Mouse (Mus musculus): ENCODE measurements around the gene Pkp4.

Pkp4 gene

DNA sequence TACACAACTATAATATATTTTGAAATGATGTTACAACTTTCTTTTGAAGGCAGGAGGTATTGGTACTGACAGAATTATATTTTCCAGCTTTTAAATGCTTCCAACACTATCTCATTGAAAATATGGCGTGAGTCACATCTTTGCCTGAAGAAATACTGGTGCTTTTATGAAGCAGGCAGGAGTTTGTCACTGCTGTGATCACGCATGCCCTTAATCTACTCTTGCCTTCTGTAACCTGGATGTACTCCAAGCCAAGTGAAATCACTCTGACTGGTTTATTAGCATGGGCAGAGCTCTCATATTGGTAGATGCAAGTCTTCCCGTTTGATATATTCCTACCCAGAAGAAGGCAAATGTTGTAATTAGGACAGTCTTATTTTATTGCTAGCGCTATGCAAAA lies 65.7 kb downstream of the Pkp4 start:
- DNase-seq = peak; percentile 67

DNA sequence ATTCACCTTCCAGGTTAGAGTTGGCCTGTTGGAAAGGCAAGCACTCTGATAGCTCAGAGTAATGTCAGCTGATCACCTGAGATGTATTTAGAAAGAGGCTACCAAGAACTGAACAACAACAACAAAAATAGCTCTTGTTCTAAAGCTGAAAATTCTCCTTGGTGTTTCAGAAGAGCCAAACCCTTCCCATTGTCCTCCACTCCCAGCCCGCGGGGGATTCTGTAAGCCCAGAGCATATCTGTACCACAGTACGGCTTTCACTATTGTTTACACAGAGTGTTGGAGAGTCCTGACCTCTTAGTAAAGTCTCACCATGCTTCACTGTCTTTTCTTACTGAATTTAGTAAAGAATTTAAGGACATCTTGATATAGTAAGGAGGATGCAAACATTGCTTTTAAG lies 66.4 kb downstream of the Pkp4 start:
- peak; percentile 80 for DNase-seq

DNA sequence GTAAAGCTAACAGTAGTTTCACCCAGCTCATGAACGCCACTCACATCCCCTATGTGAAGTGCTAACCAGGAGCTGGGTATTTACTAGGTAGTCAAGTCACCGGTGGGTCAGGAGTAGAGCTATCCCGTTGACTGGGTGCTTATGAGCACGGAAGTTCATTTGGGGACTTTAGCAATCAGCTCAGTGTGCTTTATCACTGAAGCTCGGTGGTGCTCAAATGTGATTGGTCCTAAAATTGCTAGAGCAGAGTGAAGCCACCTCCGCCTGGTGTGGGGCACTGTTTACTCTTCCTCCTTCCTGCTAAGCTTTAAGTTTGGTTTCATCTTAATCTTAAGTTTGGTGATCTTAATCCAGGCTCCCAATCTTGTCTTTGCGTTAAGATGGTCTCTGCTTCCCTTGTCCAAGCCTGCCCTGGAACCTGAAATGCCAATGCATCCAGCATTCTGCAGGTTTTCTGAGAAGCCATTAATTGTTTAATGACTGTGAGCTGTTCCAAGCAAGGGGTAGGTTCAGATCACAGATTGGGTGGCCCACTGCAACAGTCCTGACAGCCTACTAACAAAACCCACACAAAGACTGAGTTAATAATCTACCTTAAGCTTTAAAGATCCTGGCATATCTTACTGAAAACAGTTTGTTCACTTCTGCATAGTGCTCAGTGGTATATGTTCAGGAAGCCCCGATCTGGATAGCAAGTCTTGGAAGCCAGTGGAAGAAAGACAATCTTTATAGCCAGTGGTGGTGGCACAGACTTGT lies 67.0 kb downstream of the Pkp4 start:
- peak; percentile 78 for DNase-seq

DNA sequence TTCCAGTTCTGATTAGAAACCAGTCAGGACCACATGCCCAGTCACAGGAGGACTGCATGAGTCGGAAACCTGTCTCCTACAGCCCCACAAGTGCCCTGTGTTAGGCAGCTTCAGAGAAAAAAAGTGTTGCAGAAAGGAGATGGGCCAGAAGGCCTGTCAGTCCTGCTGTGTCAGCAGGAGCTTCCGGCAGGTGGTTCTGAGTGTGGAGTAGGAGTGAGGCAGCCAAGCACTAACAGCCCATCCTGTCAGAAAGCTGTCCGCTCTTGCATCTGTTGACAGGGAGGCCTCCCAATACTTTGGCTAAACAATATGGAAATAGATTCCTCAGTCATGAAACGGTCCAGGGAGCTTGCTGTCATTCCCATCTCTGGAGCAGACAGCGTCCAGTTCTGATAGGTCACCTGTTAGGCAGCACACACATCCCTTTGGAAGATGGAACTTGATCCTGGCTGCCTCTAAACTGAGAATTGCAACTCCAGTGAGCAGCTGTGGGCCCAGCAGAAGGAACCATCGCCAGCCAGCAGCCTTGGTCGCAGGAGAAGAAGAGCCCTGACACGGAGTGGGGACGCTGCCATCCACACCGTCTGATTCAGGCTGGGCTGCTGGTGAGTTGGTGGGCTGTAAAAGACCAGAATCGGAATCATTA lies 68.7 kb downstream of the Pkp4 start:
- DNase-seq = peak; percentile 80

DNA sequence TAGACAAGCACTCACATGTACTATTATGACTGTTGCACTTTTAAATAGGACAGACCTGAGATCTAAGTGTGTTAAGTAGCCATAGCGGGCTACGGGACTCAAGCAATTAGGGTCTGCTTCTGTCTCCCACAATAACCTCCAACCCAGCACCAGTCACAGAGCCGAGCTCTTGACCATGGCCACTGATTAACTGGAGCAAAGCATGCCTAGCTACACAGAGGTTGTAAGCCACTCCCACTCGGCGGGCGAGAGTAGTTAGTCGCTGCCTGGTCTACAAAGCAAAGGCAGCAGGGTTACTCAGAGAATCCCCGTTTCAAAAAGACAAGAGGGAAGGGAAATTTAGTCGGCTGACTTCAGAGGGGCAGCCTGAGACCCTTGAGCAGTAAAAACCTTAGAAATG lies 70.0 kb downstream of the Pkp4 start:
- DNase-seq = peak; percentile 63

DNA sequence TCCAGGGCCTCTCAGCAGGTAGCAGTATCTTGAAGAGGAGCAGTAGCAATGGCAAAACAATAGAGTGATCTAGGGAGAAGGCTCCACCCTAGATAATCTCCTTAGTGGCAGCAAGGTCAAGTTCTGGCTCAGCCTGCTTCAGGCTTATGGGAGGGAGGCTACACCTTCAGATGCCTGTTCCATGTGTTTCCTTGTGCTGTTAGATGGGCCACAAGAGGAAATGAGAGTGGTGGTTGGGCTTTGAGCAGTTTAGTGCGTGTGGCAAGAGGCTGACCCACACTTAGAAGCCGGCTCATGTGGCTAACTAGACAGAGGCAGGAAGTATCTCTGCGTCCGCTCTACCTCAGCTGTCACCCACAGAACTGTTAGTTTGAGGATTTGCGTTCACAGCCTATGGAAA lies 70.9 kb downstream of the Pkp4 start:
- DNase-seq = peak; percentile 96

DNA sequence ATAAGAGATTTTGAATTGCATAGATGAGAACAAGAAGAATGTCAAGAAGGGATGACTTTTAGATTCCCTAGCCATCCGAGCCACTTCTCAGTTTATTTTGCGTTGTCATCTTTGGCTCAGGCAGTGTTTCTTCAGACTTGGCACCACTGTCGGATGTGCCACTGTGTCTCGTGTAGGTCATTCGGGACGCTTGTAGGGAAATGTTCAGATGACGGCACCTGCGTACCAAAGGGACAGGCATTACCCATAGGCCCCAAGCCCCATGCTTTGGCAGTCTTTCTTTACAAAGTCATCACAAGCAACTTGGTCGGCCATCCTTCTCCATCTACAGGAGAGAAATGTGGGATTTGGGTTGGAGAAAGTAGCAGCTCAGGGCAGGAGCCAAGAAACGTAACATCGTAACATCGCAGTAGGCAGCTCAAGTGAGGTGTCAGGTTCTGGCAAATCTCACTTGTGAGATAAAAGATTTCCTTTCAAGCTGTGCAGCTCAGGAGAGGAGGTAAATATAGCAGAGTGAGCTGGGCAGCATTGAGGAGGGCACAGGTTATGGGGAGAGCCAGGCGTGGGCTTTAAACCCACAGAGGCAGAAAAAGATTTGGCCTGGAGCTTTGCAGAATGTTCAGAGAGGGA lies 72.8 kb downstream of the Pkp4 start:
- DNase-seq = peak; percentile 88

DNA sequence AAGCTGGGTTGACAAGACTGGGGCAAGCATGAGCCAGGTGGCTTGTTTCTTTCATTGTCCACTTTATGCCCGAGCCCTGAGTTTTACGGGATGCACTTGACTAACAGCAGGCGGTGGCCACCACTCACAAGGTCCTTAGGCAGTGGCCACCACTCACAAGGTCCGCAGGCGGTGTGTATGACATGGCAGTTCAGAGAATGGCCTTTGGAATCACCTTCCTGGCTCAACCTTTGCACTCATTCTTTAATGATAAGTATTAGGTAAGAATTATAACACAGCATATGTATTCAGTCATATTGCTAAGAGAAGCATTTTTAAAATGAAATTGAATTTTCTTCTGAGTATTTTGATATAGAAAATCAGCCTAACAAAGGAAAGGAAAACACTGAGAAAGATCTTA lies 73.3 kb downstream of the Pkp4 start:
- DNase-seq = no peak

DNA sequence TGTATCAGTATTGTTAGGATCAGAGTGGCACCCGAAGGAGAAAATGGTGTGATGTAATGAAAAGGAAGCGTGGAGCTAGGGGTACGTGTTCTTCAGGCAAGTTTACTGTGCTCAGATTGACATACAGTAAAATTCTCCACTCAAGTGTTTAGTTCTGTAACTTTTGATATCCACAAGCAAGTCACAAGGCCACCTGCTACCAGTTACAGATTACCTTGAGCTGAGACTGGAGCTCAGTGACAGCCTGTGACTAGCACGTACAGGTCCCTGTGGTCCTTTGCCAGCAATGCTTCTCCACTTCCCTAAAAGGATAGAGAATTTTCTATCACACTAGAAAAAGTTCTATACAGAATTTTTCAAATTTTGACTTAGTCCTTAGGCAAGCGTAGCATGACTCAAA lies 73.9 kb downstream of the Pkp4 start:
- DNase-seq = no peak

DNA sequence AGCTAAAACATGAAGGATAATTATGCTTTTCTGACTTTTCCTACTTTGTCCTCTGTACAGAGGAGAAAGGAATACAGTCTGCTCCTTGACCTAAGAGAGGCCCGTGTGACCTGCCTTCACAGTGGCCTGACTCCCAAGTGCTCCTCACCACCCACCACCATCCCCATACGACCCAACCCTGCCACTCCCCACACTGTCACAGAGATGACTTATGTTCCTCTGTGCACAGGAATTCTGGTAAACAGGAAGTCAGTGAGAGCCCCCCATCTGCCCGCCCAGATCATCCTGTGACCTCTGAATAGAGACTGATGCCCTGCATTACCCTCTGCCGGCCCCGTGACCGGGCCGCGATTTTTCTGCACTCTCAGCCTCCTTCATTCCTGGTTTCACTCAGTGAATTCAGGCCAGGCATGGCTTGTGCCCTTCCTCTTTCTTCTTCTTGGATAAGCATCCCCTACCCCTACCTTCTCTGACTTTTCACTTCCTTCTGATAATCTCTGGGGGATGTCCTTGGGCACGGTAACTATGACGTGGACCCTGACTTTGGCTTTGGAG lies 79.3 kb downstream of the Pkp4 start:
- DNase-seq = peak; percentile 95

DNA sequence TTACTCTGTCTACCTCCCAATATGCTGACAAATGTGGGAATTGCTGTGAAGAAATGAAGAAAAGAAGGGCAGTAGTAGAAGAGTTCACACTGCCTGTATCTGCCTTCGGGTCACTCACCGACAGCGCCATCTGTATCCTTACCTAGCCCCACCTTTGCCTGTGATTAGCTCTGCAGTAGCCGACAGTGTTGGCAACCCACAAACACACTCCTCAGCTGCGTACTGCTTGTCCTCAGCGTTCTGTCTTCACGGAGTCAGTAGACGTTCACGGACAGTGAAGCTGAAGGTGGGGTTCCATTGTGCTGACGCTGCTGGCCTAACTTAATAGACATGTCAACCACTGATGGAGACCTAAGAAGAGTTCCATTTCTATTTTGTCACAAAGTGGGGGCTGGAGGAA lies 81.5 kb downstream of the Pkp4 start:
- DNase-seq = peak; percentile 74

DNA sequence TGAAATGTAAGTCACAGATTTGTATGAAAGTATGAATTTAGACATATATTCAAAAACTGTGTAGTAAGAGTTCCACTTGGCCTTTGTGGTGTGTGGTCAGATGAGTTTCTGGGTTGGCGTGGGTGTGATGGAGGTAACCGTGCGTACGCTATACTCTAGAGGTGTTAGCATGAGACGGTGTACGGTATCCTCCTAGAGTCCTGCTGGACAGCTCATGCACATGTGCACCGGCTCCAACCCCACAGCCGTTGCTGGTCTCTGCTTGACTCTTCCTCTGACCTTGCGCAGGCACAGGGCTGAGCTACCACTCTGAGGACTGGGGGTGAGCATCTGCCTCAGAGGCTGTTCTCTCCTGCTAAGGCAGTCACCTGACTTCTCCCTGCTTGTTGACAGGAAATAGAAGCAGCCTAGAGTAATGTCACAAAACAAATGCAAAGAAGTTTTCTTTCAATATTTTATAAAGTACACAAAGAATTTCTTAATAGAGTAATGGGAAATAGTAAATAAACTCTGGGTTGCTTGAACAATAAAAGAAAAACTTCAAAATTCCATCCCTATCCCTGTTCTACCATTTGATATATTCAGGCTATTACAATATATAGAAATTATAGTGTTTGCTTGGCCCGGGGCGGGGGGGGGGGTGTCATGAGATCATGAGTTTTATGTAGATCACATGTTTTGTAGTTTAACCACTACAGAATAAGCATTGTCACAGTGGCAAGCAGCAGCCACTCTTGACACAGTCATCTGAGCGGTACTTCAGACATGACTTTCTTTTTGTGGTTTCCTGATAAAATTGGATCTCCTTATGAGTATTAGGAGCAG lies 83.8 kb downstream of the Pkp4 start:
- DNase-seq = peak; percentile 62

DNA sequence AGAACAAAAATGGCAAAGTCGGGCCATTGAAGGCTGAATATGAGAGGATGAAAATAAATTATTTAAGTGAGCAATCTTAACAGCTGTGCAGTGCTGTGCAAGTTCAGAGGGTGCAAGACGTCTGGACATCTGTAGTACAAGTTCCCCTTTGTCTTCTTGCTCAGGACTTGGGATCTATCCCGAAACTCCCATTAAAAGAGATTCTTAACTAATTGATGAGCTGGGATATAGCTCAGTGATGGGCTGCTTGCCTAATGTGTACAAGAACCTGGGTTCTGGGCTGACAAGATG lies 84.4 kb downstream of the Pkp4 start:
- peak; percentile 54 for DNase-seq

DNA sequence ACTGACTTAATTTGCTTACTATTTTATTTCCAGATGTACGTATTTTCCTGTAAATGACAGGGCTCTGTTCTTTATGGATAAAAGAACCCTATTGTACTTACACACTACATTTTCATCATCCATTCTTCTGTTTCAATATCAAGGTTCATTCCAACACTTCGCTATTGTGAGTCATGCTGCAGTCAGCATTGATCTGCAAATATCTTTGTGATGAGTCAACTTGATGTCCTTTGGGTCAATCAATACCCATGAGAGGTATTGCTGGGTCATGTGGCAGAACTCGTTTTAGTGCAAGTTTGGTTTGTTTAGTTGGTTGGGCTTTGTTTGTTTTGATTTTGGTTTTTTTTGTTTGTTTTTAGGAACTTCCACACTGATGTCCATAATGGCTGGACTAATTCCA lies 88.2 kb downstream of the Pkp4 start:
- DNase-seq = peak; percentile 9

DNA sequence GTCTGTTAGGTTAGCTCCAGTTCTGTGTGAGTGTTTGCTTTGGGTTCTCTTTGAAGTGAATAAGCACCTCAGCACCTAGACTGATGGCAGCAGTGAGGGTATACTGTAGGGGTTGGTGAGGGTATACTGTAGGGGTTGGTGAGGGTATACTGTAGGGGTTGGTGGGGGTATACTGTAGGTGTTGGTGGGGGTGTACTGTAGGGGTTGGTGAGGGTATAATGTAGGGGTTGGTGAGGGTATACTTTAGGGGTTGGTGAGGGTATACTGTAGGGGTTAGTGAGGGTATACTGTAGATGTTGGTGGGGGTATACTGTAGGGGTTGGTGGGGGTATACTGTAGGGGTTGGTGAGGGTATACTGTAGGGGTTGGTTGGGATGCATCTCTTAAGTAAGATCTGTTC lies 92.2 kb downstream of the Pkp4 start:
- DNase-seq = peak; percentile 54

DNA sequence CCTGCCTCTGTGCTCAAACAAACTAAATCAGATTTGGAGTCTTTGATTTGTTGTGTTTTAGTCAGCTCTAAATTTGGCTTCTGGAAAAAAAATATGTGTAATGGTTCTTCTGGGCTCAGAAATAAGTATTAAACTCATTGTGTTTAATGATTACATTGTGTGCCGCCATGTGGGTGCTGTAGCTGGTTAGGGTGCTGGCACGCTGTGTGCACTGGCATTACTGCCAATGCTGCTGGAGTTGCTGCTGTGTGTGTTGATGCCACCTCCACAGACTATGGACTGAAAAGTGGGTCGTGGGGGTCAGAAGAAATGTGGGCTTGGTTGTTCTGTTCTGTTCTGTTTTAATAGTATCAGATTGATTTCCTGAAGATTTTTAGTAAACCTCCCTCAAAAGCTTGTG lies 92.8 kb downstream of the Pkp4 start:
- DNase-seq = peak; percentile 85

DNA sequence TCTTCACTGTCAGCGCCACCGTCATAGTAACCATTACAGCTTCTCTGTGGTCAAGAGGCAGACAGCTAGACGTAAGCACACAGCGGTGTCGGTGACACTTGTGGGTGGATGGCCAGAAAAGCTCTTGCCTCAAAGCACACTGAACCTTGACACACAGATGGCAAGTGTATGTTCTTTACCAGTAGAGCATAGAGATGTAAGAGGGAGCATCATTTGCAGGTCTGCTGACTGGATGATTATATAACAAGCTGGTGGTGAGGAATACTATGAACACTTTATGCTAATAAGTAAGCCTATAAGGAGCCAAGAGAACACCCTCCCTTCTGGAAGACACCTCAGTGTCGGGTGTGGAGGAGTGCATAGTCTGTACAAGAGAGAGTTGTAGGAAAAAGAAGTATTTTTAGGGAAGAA lies 98.2 kb downstream of the Pkp4 start:
- peak; percentile 68 for DNase-seq

DNA sequence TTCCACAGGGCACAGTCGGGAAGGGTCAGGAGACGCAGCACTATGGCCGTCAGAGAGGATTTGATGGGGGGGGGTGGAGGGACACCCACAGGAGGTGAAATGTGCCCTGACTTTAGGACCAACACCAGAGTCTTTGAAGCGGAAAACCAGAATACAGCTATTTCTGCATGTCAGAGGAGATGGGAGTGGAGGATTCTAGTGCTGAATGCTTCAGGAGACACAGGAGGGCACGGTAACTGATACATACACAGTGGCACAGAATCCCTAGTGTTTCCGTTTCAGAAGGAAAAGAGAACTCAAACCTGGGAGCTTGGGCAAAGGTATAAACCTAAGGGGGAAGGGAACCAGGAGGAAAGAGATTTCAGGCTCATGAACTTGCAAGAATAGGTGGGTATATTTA lies 98.7 kb downstream of the Pkp4 start:
- peak; percentile 33 for DNase-seq

DNA sequence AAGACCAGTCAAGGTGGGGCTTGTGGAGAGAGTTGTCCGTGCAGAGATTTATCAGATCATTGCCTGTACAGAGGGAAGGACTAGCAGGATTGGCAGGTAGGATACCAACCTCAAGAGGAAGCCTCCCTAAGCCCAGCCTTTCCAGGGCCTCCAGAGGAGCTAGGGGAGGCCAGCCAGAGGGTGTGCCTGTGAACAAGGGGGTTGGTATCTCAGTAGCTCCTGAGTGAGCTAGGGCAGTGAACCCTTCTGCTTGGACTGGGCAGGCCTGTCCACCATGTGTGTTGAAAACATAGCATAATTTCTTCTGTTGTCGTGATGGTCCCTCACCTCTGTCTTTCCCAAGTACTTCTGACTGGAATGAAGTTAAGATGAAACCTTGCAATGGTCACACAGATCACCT lies 100.6 kb downstream of the Pkp4 start:
- DNase-seq = peak; percentile 81

DNA sequence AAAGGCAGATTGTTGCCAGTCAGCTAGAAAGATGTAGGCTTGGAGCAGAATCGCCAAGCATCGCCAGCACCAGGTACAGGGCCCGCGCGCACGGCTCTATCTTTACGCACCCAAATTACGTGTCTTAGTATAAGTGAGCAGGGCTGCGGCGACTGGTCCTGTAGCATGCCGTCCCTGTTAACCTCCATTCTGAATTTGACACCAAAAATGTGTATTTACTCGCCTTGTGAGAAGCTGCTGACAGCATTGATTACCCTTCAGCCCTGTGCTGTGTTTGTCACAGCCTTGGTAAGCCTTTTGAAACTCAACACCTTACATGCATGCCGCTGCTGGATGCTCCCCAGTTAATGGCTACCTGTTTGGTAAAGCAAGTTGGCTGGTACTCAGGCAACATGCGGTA lies 105.8 kb downstream of the Pkp4 start:
- no peak for DNase-seq

DNA sequence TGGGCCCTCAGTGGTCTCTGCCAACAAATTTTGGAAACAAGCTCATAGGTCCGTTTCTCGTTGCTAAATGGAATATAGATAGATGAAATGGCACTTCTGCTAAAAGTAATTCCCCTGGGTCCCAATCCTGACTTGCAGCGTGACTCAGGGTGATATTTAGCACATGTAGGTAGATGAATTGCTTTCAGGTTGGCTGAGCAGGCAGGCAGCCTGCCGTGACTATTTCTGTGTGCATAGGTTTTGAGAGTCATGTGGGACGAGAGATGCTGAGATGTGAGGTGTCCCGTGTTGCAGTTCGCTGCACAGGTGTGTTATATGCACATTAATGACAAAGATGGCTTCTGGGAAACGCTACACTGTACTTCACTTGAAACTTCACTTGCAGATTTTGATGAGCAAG lies 111.2 kb downstream of the Pkp4 start:
- DNase-seq = no peak

DNA sequence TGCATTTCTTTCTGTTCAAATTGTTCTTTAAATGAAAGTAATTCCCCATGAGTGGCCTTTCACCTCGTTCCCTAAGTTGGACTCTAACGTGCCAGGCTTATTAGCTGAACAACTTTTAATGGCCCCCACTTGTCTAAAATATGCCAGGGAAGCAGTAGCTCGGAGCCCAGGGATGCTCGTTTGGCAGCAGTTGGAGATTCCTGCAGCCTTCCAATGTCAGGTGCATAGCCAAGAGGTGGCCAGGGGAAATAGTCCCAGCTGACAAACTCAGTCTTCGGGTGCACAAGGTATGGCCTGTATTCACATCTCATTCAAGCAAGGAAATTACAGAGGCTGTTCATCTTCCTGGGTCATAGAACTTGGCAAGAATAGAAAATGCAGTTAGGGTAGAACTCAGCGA lies 112.1 kb downstream of the Pkp4 start:
- peak; percentile 67 for DNase-seq

DNA sequence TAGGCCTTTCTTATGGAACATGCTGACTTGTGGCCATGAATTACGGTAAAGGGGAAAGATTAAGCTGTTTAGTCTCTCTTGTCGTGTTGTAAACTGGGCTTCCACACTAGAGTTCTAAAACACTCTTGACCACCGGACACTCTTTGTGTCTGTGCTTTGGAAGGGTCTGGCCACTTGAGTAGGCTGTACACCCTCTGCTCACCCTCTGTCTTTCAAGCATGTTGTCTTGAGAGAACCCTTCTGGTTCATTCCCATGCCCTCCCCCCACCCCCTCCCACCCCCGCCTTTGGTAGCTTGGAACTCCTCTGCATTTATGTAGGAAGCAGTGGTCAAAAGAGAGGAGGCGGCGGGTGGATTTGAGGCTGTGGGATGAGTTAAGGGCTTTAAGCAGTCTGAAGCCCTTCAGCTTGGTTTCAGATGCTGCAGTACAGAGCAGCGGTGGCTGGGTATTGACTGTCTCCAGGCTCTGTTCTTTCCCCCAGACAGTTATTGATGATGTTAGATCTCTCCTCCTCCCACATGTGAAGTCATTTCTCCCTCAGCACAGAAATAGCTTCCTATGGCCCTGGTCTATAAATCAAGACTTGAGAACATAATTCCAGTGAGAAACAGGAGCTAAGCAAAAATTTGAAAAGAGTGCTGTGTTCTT lies 120.4 kb downstream of the Pkp4 start:
- peak; percentile 70 for DNase-seq
